Mouse (Mus musculus): ENCODE measurements around the gene Prkn. TPM values are rescaled to one million over a fixed set of nuclear protein-coding genes. Genes with fewer than 3 reads are reported as not detected.

The Prkn gene
- total RNA-seq, 2 experiments from 2014 or later = 10.6 to 10.8 TPM

DNA sequence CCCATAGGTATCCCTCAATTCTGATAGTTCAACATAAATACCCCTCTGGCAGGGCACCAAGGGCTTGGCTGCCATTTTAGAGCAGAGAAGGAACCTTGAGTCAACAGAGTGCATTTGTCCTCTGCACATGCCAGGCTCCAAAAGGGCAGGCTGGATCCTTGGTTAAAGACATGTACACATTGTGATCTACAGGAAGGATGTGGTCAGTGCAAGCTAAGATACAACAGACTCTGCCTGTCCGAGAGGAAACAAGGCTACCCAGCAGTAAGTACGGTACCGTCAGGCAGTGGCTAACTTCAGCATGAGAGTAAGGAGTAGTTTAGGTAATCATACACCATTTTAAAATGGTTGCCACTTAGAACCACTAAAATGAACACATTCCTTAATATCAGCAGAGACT, 884.0 kb downstream of the Prkn start:
- DNase-seq = no peak
- intact Hi-C loops (cut with DNase I) = no loop called here

DNA sequence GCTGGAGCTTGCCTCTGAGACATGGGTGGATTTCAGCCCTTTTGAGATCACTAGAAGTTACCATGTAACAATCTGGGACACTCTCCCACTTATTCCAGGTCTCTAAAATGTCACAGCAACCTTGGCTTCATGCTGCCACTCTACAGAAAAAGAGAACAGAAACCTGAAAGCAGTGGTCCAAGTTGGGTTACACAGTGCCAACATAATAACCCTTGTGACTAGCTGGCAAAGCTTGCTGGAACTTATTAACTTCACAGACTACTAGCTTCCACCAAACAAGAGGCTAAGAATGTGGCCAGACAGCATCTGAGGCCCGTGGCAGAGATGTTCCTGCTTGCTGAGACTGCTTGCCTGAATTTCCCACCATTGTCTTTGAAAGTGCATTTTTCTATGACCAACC, 886.9 kb downstream of the Prkn start:
- DNase-seq = no peak
- intact Hi-C loops (cut with DNase I) = no loop called here

DNA sequence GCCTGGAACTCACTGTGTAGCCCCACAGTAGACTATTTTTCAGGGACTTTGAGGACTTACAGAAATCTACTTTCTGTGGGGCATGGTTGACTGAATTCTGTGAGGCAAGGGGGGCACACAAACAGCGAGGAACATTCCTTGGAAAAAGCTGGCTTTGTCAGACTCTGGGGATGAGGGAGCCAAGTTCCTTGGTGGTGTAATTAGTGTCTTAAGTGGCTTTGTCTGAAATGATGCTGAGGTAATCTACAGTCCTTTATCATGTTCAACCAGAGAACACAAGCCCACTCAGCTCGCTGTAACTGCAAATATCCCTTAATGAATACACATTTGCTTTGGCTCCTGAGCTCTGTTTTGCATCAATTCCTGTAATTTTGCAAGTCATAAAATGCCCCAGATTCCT, 888.1 kb downstream of the Prkn start:
- no peak for DNase-seq
- intact Hi-C loops (cut with DNase I) = no loop called here

DNA sequence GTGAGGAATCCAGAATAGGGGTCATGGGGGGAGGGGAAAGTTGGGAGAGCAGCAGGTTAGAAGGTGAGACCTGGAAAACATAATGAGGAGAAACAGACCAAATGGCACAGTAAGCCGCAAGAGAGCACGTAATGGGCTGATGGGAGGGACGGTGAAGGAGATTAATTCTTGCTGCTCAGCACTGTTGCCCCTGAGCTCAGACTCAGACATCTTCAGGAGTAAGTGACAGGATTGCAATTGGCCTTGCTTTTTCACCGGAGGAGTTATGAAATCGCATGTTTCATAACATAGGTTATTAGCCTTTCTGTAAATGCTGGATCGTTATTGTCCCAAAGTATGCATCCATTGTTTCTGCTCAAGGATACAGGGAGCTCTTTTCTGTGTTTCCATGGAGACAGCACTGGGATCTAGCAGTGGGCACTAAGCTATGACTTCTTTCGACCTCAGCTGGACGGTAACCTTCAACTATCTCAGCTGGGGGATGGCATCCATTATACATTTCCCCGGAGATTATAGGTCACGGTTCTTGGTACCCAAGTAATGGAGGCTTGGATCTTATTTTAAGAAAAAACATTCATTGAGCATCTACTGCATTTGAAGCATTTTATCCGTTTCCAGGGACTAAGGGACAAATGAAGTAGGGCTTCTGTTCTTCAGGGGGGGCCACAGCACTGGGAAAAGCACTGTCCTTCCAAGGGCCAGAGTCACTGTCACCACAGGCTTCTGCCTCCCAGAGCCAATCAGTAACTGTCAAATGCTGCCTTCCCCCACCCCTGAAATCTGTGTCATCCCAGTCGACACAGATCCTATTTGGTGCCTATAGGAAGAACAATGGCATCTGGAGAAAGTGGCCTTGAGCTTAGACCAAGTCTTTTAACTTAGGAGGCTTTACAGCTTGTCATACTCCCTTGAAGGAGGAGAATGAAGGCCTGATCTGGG, 890.7 kb downstream of the Prkn start:
- intact Hi-C loops (cut with DNase I) = no loop called here
- no peak for DNase-seq

DNA sequence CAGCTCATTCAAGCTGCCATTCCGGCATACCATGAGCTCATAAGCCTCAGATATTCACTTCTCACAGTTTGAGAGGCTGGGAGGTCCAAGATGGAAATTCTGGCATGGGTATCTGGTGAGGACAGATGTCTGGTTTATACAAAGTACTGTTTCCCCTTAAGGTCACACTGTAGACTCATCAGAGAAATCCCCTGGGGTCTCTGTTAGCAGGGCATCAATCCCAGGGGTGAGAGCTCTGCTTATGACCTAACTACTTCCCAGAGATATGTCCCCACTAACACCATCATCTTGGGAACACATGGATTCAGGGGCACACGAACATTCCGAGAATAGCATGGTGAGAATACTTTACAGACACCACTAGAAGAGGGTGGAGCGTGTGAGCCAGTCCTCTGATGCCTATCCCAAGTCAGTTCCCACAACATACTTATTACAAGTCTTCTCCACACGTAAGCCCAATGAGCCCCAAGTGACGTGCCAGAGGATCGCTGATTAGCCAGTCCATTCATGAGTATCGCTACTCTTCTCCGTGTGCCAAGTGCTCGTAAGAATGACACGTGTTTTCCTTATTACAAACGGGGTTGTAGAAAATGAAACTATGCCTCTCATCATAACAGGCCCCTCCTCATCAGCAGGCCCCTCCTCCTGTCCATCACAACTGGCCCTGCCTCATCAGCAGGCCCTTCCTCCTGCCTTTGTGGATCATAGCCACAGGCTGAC, 895.1 kb downstream of the Prkn start:
- intact Hi-C loops (cut with DNase I) = no loop called here
- no peak for DNase-seq

DNA sequence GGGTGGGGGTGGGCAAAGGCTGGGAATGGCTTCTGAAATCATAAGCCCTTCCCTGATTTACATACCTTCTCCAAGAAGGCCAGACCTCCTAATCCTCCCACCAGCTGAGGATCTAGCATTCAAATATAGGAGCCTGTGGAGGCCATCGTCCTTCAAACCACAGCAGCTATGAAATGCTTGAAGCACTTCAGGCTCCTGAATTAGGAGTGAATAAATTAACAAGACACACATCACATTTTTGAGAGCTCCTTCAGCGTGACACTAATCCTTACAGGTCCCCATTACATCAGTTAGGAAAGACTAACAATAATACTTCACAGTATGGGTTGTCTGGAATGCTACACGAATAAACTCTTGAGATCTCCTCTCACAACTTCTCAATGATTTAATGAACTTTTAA, 896.3 kb downstream of the Prkn start:
- intact Hi-C loops (cut with DNase I) = no loop called here

DNA sequence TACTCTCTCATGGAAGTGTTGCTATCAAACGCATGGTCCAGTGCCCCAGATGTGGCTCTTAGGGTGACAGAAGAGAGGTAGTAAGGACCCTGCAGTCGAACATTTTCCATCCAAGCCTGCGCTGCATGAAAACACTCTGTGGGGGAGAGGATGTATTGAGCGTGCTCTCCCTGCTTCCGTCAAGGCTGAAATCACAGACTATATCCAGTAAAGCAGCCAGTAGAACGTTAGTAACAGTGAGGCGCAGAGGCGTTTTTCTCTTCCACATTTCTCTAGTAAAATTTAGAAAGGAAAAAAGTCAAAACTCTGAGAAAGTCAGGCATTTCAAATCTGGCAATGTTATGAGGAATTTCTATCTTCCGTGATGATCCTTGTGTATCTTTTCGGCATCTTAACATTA, 897.7 kb downstream of the Prkn start:
- DNase-seq = no peak
- intact Hi-C loops (cut with DNase I) = no loop called here

More for the DNA sequence above, 896.3 kb downstream of the Prkn start:
- DNase-seq = no peak

DNA sequence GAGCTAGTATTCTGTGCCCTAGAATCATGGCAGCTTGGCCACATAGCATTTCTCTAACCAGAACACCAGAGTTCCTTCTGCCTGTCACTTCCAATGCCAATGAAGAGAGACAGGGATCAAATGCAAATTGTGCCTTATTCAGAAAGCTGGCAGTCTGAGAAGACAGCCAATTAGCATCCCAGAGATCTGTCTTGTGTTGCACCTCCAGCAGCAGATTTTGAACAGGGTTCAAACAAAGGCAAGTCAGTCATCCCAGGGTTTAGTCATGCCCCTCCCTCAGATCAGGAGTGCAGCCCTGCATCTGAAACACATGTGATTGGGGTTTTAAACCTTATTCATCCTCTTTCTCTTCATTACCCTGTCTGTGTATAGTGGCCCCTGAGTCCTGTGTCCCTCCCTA, 900.5 kb downstream of the Prkn start:
- no peak for DNase-seq
- intact Hi-C loops (cut with DNase I) = no loop called here

DNA sequence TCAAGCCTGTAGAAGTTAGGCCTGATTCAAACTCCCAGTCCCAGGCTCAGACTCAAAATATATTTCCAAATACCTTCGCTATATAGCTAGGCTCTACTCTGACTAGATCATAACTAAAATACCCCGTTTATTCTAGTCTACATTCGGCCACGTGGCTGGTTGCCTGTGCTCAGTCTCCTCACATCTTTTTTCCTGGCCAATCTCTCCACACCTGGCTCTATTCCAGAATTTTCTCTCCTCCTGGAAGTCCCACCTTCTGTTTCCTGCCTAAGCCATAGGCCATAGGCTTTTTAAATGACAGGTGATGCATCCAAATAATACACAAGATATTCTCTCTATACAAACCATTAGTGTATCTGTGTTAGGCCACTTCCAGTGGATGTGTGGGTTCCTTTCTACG, 901.0 kb downstream of the Prkn start:
- no peak for DNase-seq
- intact Hi-C loops (cut with DNase I) = no loop called here

DNA sequence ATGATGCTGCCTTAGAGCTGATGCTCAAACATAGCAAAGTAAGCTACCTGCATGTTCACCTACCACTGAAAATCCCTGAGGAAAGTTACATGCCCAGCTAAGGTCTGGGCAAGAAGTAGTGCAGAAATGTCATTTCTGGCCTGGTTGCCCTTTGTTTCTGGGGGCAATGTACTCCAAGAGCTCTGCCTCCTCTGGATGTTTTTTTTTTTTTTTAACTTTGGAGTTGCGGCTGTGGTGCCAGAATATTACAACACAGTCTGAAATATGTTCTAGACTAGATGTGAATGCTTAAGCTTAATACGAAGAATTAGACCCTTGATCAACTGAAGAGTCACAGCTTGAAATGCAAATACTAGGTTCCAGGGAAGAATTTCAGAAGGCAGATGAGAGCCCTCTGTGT, 911.1 kb downstream of the Prkn start:
- no peak for DNase-seq
- intact Hi-C loops (cut with DNase I) = no loop called here

DNA sequence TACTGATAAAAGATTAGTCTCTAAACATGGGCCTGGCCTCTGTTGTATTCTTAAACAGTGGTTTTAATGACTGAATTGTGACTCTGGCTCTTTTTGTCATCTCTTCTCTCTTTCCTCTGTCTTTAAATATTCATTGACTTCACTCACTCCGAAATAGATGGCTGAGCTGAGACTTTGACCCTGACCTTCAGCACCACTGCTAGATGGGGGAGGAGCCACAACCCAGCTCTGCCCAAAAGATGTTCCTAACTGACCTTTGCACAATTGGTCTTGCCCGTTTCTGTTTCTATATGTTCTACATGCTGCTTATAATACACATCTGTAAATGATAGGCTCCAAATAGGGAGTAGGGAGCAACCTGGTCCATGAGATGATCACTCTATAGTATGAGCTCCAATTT, 912.5 kb downstream of the Prkn start:
- no peak for DNase-seq
- intact Hi-C loops (cut with DNase I) = no loop called here

DNA sequence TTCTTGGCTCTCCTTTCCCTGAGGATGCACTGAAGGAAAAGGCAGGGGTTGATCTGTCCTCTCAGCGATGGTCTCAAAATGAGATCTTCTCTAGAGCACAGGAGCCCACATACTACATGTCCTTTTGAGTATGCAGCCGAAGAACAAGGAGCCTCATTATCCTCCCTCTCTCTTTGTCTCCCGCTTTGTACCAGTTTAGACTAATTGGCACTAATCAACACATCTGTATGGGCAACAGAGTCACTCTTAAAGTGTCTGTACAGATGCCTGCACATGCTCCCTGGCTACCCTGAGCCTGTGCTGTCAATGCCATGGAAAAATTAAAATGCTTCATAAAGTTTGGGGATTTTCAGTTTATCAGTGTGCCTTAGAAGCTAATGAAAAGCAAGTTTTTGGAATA, 924.9 kb downstream of the Prkn start:
- intact Hi-C loops (cut with DNase I) = no loop called here
- DNase-seq = no peak

DNA sequence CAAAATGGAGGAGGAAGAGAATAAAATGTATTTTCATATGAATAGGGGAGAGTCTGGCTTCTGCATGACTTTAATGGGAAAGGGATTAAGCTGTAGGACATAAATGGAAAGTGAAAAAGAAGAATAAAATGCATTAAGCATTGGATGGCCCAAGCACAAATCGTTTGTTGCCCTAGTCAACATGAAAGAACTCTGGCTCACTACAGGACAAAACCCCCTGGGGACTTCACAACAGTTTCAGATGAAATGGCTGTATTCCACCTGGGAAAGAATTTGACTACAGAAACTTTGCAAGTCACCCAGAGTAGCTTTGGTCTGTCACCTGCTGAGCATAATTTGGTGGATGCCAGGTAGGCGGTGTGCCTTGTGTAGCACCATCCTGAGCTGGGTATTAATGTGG, 925.4 kb downstream of the Prkn start:
- no peak for DNase-seq
- intact Hi-C loops (cut with DNase I) = no loop called here

DNA sequence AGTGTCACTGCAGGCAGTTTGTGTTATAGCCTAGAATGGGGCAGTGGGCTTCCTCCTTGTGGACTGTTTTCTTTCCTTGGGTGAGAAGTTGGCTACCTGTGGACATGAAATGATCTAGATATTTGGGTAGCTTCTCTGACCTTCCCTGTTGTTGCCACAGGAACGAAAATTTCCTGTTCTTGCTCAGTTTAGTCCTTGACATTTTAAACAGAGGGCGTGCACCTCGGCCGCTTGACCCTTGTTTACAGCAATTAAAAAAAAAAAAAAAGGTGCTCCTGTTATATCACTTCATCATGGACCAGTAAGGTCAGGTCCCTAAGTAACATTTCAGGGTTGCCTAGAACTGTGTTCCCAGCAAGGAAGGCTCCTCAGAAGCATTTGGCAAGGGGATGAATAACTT, 927.1 kb downstream of the Prkn start:
- no peak for DNase-seq
- intact Hi-C loops (cut with DNase I) = no loop called here

DNA sequence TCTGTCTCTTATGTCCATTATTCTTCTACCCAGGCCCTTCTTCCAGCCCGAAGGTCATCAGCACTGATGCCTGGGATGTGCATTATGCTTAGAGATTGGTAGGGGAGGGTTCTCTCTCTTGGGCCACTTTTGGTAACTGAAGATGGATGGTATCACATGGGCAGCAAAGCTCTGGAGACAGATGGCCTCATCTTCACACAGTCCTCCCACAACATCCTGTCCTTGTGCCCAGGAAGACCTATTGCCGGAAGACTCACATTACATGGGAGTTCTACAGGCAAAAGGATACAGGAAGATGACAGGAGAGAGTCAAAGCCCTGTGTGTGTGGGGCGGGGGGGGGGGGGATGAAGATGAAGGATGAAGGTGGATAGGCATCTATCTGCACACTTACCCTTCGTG, 928.2 kb downstream of the Prkn start:
- no peak for DNase-seq
- intact Hi-C loops (cut with DNase I) = no loop called here

DNA sequence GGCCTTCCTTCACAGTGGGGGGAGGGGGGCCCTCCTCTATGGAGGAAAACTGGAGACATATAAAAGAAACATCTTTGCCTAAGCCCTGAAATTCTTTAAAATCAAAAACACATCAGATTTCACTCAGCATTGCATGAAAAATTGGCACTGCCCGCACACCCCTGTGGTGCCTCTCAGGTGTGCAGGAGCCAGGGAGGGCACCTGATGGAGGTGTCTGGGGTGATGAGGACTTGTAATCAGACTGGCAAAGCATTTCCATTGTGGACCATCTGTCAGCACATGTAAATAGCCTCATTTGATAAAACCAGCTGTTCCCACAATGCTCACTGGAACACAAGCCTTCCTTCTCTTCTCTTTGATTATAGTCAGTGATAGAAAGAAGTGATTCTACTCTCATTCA, 928.8 kb downstream of the Prkn start:
- no peak for DNase-seq
- intact Hi-C loops (cut with DNase I) = no loop called here

DNA sequence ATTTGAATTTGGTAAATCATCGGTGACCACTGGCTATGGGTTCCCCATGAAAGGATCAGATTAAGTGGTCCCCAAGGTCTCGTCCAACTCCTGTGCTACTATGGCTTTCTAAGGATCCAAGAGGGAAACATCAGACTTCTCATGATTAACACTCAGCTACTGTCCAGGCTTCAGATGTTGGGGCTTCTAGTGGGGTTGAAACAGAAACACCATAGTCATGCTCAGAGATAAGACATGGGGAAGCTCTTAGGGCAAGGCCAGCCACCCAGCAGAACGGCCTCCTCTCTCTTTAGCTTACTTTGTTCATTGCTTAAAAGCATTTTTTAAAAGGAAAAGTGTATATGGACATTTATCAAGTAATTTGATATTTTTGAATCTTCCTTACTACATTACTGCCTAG, 929.3 kb downstream of the Prkn start:
- intact Hi-C loops (cut with DNase I) = no loop called here
- DNase-seq = no peak

DNA sequence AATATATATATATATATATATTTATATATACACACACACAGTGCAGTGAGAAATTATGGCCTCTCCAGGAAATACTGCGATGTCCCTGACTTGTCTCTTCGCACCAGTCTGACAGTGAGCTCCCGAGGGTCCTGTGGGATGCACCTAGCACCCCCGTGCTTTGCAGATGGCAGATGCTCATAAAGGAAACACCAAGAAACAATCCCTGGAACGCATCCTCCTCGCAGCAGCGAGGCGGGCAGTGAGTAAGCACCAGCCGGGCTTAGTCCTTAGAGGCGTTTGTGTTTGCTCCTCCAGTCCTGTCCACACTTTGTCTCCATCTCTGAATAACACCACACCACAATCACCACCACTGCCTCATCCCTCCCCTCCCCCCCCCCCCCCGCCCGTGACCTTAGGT, 939.4 kb downstream of the Prkn start:
- no peak for DNase-seq
- intact Hi-C loops (cut with DNase I) = no loop called here

DNA sequence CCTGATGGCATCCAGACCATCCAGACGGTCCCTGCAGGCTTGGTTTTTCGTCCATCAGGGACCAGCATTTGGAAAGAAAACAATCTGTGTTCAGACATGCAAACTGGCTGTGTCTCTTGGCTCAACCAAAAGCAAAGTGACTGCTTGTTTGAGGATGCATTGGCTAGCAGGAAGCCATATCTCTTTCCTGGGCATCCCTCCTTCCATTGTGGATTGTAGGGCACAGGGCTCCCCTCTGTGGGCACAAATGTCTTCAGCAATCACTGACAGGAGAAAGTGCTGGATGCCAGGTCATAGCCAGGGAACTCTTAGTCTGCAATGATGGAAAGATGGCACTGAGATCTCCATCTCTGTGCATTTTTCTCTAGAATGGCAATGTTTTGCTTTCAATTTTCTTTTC, 939.8 kb downstream of the Prkn start:
- DNase-seq = no peak
- intact Hi-C loops (cut with DNase I) = no loop called here

DNA sequence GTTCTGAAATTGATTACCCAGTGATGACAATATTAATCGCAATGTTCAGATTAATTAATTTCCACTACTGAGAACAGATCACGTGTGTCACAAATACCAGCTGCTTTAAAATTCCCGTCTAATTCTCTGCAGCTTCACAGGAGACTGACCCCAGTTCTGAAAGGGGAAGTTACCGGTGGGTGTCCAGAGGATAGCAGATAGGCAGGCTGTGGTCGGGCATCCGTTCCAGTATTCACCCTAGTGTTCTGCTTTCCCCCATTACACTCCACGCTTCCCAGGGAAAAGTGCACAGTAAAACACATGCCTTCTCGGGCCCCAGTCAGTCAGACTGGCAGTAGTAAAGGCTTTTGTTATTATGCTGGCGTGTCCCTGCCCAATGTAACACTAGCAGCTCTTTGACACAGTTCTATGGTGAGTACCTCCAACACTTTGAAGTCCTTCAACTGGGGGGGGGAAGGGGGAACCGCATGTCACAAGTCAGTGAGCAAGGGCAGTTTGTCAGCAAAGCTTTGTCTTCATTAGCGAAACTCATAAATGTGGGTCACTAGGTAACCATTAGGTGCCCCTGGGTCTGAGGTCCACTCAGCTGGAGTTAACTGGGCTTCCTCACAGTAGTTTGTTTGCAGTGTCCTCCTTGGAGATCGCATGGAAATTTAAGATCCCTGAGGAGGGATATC, 940.8 kb downstream of the Prkn start:
- intact Hi-C loops (cut with DNase I) = no loop called here
- DNase-seq = no peak

DNA sequence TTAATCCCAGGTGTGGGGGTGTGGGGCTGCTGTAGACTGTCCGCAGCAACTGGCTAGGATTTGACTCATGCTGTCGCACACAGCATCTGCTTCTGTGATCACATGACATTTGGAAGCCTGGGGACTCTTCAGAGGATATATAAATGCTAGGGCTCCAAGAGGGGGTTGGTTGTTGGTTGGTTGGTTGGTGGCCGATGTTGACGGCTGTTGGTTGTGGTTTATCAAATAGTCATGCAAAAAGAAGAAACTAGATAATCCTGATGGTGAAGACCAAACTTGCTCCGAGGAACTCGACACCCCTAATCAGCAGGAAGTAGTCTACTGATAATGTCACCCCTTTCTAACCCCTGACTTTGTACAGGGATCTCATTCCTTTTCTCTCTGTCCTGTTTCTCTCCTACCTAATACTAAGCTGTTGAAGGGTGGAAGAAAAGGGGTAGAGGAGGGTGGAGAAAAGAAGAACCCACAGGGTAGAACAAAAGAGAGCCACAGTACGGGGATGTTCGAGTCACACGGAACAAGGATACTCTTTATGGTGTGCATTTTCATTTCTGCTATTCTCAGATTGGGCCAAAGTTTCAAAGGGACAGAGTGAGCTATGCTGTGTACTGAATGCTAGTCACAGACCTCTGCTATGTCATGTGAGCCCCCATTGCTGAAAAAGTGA, 948.2 kb downstream of the Prkn start:
- intact Hi-C loops (cut with DNase I) = no loop called here
- no peak for DNase-seq

Measured in heart, postnatal 36 days (tissue).